Mouse (Mus musculus) myocyte (in vitro differentiated cells): Measurements from ENCODE around the gene Arl16. TPM values are rescaled to one million over a fixed set of nuclear protein-coding genes. Genes with fewer than 3 reads are reported as not detected.
A peak's percentile ranks its signal among the peaks of the same experiment; 100 is the strongest.

Experiments
- H3K27me3 ChIP-seq: one replicate; pipeline ENCODE4 v1.6.1; 2011; ENCODE audit not compliant: control insufficient read depth, insufficient read depth, insufficient read length
- H3K36me3 ChIP-seq: one replicate; pipeline ENCODE4 v1.6.1; 2011; ENCODE audit not compliant: control insufficient read depth, insufficient read depth
- H3K4me2 ChIP-seq: one replicate; pipeline ENCODE4 v1.6.1; 2011; ENCODE audit warnings: low read depth, control low read depth
- H3K4me3 ChIP-seq: one replicate; pipeline ENCODE4 v1.5.1; 2011; ENCODE audit warnings: mild to moderate bottlenecking, control low read depth, moderate library complexity
- H3K79me2 ChIP-seq: one replicate; pipeline ENCODE4 v1.6.1; 2011; ENCODE audit not compliant: control insufficient read depth, insufficient read depth
- H3ac ChIP-seq: one replicate; pipeline ENCODE4 v1.6.1; 2011; ENCODE audit not compliant: control insufficient read depth, insufficient read length
- CEBPB ChIP-seq: IDR thresholded peaks from 2 replicates; pipeline ENCODE4 v1.6.1; 2011; ENCODE audit warnings: mild to moderate bottlenecking, moderate library complexity; ENCODE audit not compliant: poor library complexity, insufficient read depth, severe bottlenecking
- E2F4 ChIP-seq: IDR thresholded peaks from one replicate; pipeline ENCODE4 v1.6.1; 2011; ENCODE audit warnings: mild to moderate bottlenecking, control low read depth, moderate library complexity; ENCODE audit not compliant: insufficient read depth
- MAX ChIP-seq: IDR thresholded peaks from one replicate; pipeline ENCODE4 v1.6.1; 2011; ENCODE audit warnings: low read depth, mild to moderate bottlenecking, control low read depth
- MYOD1 ChIP-seq, 3 experiments: IDR thresholded peaks; one replicate each; pipeline ENCODE4 v1.6.1; 2011; ENCODE audit warnings: control low read depth in 2 of 3, low read depth in 2 of 3, mild to moderate bottlenecking in 2 of 3, moderate library complexity in 1 of 3; ENCODE audit not compliant: insufficient read length in 2 of 3, control insufficient read depth in 1 of 3
- MYOG ChIP-seq, 3 experiments: IDR thresholded peaks; one replicate each; pipeline ENCODE4 v1.6.1; 2011; ENCODE audit warnings: control low read depth in 2 of 3, low read depth in 2 of 3, mild to moderate bottlenecking in 2 of 3; ENCODE audit not compliant: insufficient read length in 2 of 3, control insufficient read depth in 1 of 3, insufficient read depth in 1 of 3
- POLR2A ChIP-seq: IDR thresholded peaks from one replicate; pipeline ENCODE4 v1.6.1; 2011; ENCODE audit warnings: low read depth, mild to moderate bottlenecking, control low read depth, moderate library complexity; ENCODE audit not compliant: insufficient read length
- POLR2AphosphoS2 ChIP-seq: IDR thresholded peaks from one replicate; pipeline ENCODE4 v1.6.1; 2011; ENCODE audit warnings: low read depth, control low read depth; ENCODE audit not compliant: insufficient read length
- REST ChIP-seq: IDR thresholded peaks from one replicate; pipeline ENCODE4 v1.6.1; 2011; ENCODE audit warnings: mild to moderate bottlenecking, control low read depth, moderate library complexity; ENCODE audit not compliant: insufficient read depth, insufficient read length
- SRF ChIP-seq: IDR thresholded peaks from one replicate; pipeline ENCODE4 v1.6.1; 2011; ENCODE audit warnings: low read depth; ENCODE audit not compliant: control insufficient read depth, insufficient read length
- TCF12 ChIP-seq: IDR thresholded peaks from one replicate; pipeline ENCODE4 v1.6.1; 2011; ENCODE audit warnings: mild to moderate bottlenecking, control low read depth; ENCODE audit not compliant: poor library complexity, insufficient read depth, severe bottlenecking
- TCF3 ChIP-seq: IDR thresholded peaks from one replicate; pipeline ENCODE4 v1.6.1; 2011; ENCODE audit warnings: low read depth, control low read depth; ENCODE audit not compliant: insufficient read length
- USF1 ChIP-seq: IDR thresholded peaks from one replicate; pipeline ENCODE4 v1.6.1; 2011; ENCODE audit warnings: low read depth, mild to moderate bottlenecking, control low read depth, moderate library complexity
- polyA plus RNA-seq: library from polyadenylated mRNA; unstranded; fragments of >200 nt; fragmentation: generic; extraction: Trizol; gene quantifications from one replicate; pipeline ENCODE4 v1.2.1, GENCODE M21; 2012; ENCODE audit warnings: missing spikeins

Gene Arl16
- polyA plus RNA-seq, 1 experiment, result 15.6 TPM

DNA sequence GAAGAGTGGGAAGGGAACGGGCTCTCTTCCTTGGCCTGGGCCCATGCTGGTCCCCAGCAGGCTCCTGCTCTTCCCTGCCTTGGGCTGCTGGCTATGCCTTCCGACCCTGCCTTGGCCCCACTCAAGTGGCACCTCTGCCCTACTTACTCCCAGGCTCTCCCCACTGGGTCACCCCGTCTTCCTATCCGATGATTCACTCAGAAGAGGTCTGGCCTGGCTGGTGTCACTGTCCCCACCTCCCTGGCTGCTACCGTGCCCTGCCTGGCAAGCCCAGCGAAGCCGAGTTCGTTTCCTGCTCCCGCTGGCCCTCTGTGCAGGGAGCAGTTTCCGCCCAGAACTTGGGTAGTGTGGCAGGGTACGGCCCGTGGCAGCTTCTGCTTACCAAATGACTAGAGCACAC, 30.8 kb upstream of the Arl16 start:
- peaks cover 7% of the 10 kb centered on the region for H3K36me3 ChIP-seq
- H3K79me2 ChIP-seq, result peaks cover 7% of the 10 kb centered on the region
- H3K4me3 ChIP-seq, result no peak overlapping the region
- TF ChIP-seq USF1 (no peak), SRF (no peak), POLR2A (no peak), REST (no peak), POLR2AphosphoS2 (no peak), MAX (no peak), MYOD1 (IDR thresholded peaks at IDR 0.05; ENCODE audit: control insufficient read depth in 1 of 3, insufficient read length in 2 of 3, low read depth in 2 of 3) (no peak)
- H3ac ChIP-seq, result no peak overlapping the region
- H3K27me3 ChIP-seq, result no peaks in the 10 kb centered on the region
- H3K4me2 ChIP-seq, result no peak overlapping the region

DNA sequence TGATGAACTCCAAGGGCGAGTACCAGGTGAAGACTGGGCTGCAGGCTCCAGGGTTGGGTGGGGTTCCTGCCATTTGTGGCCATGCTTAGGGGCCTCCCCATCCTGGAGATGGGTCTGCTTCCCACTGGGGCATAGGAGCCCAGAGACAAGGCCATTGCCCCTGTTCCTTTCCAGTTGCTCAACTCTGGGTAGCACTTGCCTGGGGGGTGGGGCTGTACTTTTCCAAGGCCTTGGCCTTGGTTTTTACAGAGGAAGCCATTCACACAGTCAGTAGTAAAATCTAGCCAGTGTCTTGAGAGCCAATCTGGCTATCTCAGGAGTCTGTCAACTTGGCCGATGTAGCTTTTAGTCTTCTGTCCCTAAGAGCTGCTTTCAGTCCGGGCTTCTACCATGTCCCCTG, 30.0 kb upstream of the Arl16 start:
- no peaks in the 10 kb centered on the region for H3K27me3 ChIP-seq
- peaks cover 10% of the 10 kb centered on the region for H3K79me2 ChIP-seq
- peaks cover 7% of the 10 kb centered on the region for H3K36me3 ChIP-seq
- no peak overlapping the region for H3K4me3 ChIP-seq
- no peak for TF ChIP-seq E2F4
- no peak for TF ChIP-seq TCF3
- no peak for TF ChIP-seq CEBPB
- no peak for TF ChIP-seq SRF
- no peak for TF ChIP-seq POLR2A
- no peak for TF ChIP-seq REST
- no peak for TF ChIP-seq TCF12
- TF ChIP-seq MYOG (IDR thresholded peaks at IDR 0.05; ENCODE audit: control insufficient read depth in 1 of 3, insufficient read depth in 1 of 3, insufficient read length in 2 of 3, low read depth in 2 of 3), result no peak
- no peak for TF ChIP-seq MAX
- no peak for TF ChIP-seq POLR2AphosphoS2
- no peak for TF ChIP-seq MYOD1 (IDR thresholded peaks at IDR 0.05; ENCODE audit: control insufficient read depth in 1 of 3, insufficient read length in 2 of 3, low read depth in 2 of 3)
- TF ChIP-seq USF1, result no peak
- no peak overlapping the region for H3K4me2 ChIP-seq
- H3ac ChIP-seq, result no peak overlapping the region

DNA sequence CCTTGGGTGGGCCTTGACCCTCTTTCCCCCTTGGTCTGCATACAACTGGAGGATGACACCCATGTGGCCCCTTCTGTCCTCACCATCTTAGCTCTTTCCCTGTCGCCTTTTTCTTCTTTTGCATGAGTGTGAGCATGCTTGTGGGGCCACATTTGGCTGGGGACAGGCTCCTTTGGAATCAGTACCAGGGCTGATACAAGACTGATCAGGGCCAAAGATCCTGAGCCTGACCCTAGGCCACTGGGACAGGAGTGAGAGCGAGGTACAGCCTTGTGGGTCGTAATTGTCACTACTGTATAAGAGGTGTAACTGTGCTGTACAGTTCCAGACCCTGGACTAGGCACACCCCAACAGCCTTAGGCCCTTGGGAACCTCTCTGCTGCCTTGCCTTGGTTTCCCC, 26.5 kb upstream of the Arl16 start:
- Histone ChIP-seq H3ac (no peak overlapping the region), H3K4me3 (no peak overlapping the region), H3K36me3 (peaks cover 7% of the 10 kb centered on the region), H3K4me2 (no peak overlapping the region), H3K27me3 (no peaks in the 10 kb centered on the region), H3K79me2 (peaks cover 10% of the 10 kb centered on the region)
- no peak for TF ChIP-seq TCF12

- no peak overlapping the region for H3ac ChIP-seq
- H3K4me3 ChIP-seq, result peak overlapping the region; percentile 68
- H3K27me3 ChIP-seq, result no peaks in the 10 kb centered on the region
- peaks cover 7% of the 10 kb centered on the region for H3K36me3 ChIP-seq
- peak overlapping the region; percentile 85 for H3K4me2 ChIP-seq
- no peak for TF ChIP-seq SRF
- no peak for TF ChIP-seq MYOG (IDR thresholded peaks at IDR 0.05; ENCODE audit: control insufficient read depth in 1 of 3, insufficient read depth in 1 of 3, insufficient read length in 2 of 3, low read depth in 2 of 3)
- no peak for TF ChIP-seq CEBPB
- TF ChIP-seq REST, result no peak
- no peak for TF ChIP-seq E2F4
- TF ChIP-seq TCF12, result no peak
- TF ChIP-seq TCF3, result no peak
- TF ChIP-seq POLR2A, result no peak
- TF ChIP-seq POLR2AphosphoS2, result no peak
- no peak for TF ChIP-seq MYOD1 (IDR thresholded peaks at IDR 0.05; ENCODE audit: control insufficient read depth in 1 of 3, insufficient read length in 2 of 3, low read depth in 2 of 3)
- TF ChIP-seq USF1, result no peak
- TF ChIP-seq MAX, result no peak
- peaks cover 10% of the 10 kb centered on the region for H3K79me2 ChIP-seq
Observed at GRCm38 (mm10) chr11:120493351-120493750, 25.9 kb upstream of the Arl16 start.

GRCm38 (mm10) chr11:120492878-120493203, 25.4 kb upstream of the Arl16 start:
- TF ChIP-seq MYOD1 (IDR thresholded peaks at IDR 0.05; ENCODE audit: control insufficient read depth in 1 of 3, insufficient read length in 2 of 3, low read depth in 2 of 3) (peak in 1 of 3 experiments; percentile 17), MAX (no peak)
- Histone ChIP-seq H3K79me2 (peaks cover 10% of the 10 kb centered on the region), H3K4me3 (peak overlapping the region; percentile 68), H3K36me3 (peaks cover 8% of the 10 kb centered on the region), H3ac (peak overlapping the region; percentile 79), H3K4me2 (peak overlapping the region; percentile 85), H3K27me3 (no peaks in the 10 kb centered on the region)
